Mouse (Mus musculus) CH12F3 (cell line): ENCODE data around the gene Nfx1.
"Not testable (repeated sequence)": the region's sequence is repeated elsewhere in the genome, so short reads cannot be mapped to it uniquely, and the experiment has no call there.

Source experiments
- in situ Hi-C: fragments of 300-500 bp; cut with MboI; formaldehyde crosslinking; loops from 2 replicates; pipeline ENCODE4 v1.14.3; 2020; ENCODE audit warnings: low sequenced_read_pairs

Gene Nfx1

GRCm38 (mm10) chr4:40970842-40971701 lies at the start of gene Nfx1:
Gene Nfx1, plus strand, starts transcription at chr4:40970906.
- in situ Hi-C loops = no loop called here

DNA sequence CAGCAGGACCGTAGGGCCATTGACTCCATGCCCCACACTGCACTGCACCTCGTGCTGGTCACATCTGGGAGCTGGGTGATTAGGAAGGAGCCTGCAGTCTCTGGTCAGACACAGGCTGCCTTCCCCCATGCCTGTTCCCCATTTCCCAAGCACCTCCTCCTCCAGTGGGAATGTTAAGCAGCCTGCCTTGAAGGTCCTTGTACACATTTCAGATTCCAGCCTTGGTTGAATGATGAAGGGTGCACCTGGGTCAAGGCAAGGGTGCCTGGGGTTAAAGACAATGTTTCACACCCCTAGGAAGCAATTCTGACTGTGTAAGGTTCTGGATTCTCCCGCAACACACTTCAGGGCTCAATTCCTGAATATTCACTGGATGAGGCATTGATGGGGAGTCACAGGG lies 49.4 kb upstream of the Nfx1 start:
- in situ Hi-C loops = no loop called here

GRCm38 (mm10) chr4:40923087-40923651 lies 47.5 kb upstream of the Nfx1 start:
- in situ Hi-C loops = no loop called here

DNA sequence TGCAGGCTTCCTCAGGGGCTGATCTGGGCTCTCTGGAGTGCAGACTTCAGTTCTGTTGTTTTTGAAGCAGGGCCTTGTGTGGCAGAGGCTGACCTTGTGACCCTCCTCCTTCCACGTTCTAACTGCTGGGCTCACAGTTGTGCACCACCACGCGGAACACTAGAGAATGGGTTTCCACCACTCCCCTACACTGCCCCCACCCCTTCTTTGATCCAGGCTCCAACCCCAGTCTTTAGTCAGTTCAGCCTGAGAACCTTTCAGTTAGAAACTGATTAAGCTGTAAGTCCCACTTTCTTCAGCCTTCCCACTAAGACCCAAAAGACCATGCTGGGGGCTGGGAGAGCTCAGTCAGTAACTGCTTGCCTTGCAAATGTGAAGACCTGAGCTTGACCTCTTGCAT lies 45.1 kb upstream of the Nfx1 start:
- in situ Hi-C loops = no loop called here

GRCm38 (mm10) chr4:40929046-40929445 lies 41.7 kb upstream of the Nfx1 start:
- in situ Hi-C loops = no loop called here

GRCm38 (mm10) chr4:40933694-40934093 lies 37.0 kb upstream of the Nfx1 start:
- in situ Hi-C loops = no loop called here

DNA sequence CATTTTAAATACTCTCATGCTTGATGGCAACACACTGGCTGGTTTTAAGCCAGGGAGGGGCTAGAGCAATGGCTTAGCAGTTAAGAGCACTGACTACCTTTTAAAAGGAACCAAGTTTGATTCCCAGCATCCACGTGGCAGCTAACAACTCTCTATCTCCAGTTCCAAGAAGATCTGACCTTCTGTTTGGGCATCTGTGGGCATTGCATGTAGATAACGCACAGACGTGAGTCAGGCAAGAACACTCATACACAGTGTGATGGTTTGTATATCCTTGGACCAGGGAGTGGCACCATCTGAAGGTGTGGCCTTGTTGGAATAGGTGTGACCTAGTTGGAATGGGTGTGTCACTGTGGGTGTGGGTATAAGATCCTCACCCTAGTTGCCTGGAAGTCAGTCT lies 36.3 kb upstream of the Nfx1 start:
- in situ Hi-C loops = not testable (repeated sequence)

DNA sequence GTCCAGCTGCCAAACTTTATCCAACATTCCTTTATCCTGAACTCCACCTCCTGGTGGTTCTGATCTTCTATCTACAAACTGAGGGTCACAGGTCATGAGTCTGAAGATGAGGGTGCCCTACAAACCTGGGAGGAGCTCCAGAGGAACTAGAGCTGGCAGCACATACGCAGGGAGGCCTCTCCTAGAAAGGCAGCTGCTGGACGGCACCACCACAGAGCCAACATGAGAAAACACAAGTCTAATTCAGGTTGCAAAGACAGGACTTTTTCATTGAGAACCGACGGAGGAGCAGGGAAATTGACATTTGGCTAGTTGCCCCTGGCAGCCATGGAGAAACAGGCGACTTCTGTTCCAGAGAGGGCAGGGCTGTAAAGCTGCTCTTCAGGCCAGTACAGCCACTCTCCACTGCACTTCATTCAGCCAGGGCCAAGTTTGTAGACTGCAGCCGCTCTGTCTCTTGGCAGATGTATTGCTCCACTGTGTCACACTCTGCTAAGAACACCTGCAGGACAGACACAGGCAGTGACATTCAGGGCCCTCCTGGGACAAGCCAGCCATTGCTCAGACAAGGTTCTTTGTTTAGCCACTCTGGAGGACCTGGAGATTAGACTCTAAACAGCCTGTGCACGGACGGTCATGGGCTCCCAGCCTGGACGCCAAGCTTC lies 34.4 kb upstream of the Nfx1 start:
- in situ Hi-C loops = no loop called here

DNA sequence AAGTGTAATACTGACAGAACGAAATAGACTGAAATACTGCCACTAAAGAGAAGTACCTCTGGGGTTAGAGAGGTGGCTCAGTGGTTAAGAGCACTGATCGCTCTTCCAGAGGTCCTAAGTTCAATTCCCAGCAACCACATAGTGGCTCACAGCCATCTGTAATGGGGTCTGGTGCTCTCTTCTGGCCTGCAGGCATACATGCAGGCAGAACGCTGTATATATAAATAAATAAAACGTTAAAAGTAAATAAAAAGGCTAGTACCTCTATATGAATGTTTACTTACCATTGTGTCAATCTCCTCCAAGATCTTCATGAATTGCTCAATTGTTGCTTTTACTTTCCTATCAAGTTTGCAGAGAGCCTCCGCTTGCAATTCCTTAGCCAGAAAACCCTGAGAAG lies 31.9 kb upstream of the Nfx1 start:
- in situ Hi-C loops = no loop called here

DNA sequence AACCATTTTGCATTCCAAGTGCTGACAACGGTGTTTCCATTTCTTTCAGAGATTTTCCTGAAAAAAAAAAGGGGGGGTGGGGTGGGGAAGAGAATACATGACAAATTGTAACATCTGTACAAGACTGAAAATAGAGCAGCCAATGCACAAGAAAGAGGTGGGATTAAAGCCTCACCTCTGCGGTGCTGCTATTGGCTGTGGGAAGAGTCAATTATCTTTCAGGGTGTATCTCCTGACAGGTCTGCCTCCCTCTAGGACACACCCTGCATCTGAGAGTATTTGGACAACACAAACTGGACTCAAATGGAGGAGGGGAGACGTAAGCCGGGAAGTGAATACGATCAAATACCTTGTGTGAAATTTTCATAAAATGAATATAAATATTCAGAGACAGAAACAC lies 27.1 kb upstream of the Nfx1 start:
- in situ Hi-C loops = no loop called here

DNA sequence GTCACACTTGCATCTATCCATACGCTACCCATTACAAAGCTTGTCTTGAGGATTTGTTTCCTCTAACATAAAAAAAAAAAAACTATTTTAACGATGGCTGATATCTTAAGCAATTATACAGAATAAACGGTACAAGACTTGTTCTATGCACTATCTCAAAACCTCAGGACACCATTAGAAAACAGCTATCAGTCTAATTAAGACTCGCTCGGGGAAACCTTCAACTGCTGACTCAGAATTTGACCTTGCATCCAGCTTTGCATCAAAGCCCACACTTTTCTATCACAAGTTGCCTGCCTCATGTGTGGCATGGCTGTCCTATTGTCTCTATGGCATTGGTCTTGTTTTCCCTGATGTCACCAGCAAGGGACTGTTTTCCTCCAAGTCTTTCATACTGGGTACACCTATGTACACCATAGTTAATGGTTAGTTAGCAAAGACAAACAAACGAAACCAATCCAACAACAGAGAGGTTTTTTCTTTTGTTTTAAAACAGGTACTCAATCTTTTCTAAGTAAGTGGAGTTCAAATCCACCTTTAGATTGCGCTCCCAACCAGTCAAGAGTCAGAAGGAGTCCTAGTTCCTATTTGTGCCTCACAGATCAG lies 24.1 kb upstream of the Nfx1 start:
- in situ Hi-C loops = no loop called here

GRCm38 (mm10) chr4:40947565-40948159 lies 23.0 kb upstream of the Nfx1 start:
- in situ Hi-C loops = no loop called here

GRCm38 (mm10) chr4:40948160-40948708 lies 22.5 kb upstream of the Nfx1 start, which contains the start of the genes Bag1 and Chmp5:
Gene Bag1, minus strand, starts transcription at chr4:40948294.
Gene Chmp5, plus strand, starts transcription at chr4:40948407.
- in situ Hi-C loops = no loop called here

- in situ Hi-C loops = no loop called here
Observed at GRCm38 (mm10) chr4:40953521-40953920, 17.2 kb upstream of the Nfx1 start.

DNA sequence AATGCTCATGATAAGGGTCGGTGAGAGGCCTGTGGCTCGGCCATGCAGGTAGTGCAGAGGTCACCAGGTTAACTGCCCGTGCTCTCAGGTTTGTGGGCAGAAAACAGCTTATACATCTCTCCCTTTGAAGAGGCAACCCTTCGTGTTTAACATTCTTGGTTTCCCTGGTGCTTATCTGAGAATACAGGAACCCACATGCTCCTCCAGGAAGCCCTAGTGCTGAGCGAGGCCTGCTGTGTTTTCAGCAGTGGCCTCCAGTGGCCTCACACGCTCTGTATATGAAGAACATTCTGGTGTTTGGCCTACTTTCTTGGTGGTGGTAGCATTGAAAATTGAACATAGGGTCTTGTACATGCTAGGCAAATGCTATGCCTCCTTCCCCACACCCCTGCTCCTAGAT lies 14.8 kb upstream of the Nfx1 start:
- in situ Hi-C loops = no loop called here

DNA sequence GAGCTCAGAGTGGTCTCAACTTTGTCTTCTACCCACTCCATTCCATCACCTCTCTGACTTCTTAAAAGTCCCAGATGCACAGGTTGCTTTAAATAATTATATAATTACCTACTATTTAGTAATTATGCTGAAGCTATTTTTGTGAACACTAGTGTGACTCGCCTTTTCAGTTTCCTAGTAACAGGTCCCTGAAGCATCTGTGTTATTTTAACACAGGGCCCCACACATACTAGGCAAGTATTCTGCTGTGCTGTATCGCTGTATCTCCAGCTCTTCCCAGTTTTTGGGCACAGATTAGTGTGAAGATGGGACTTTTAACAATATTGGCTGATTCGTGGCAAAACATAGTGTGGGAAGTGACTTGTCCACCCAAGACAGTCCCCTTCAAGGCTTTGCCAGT lies 7.2 kb upstream of the Nfx1 start:
- in situ Hi-C loops = no loop called here

- in situ Hi-C loops = no loop called here
Observed at GRCm38 (mm10) chr4:40969161-40969560, 1.5 kb upstream of the Nfx1 start.

DNA sequence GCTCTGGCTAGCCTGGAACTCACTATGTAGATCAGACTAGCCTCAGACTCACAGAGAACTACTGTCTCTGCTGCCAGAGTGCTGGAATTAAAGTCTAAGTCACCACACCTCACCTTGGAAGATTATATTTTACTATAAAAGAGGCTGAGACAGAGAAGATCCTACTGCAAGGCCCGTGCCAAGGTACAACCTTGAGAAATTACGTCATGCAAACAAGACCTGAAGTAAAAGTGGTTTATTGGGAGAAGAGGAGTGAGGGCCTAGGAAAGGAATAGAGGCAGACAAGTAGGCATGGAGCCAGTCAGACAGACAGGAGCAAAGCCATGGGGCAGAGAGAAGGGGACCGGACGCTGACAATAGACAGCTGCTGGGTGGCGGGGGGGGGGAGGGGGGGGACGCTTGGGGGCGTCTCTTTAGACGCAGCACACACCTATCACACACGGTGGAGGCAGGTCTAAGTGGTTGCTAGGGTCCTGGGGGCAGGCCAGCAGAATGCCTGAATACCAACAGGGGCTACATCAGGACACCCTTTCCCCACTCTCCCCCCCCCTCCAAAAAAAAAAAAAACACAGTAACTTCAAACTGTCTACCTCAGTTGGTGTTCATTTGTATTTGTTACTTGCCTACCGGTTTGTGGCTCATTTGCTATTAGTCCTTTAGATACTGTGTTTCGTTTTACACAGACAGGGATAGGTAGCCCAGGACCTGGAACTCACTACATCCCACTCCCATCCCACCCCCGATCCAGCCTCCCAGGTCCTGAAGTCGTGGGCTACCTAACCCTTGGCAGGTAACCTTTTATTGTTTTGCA lies 720 bp upstream of the Nfx1 start:
- in situ Hi-C loops = no loop called here

GRCm38 (mm10) chr4:40970592-40970841 lies 189 bp upstream of the Nfx1 start:
- in situ Hi-C loops = no loop called here

GRCm38 (mm10) chr4:40971744-40972143 lies 1.0 kb downstream of the Nfx1 start:
- in situ Hi-C loops = no loop called here
